Mouse (Mus musculus) mesoderm, embryonic 11.5 days (tissue): ENCODE results near the gene BC030500.

Experiments
- DNase-seq: peaks from one replicate; pipeline ENCODE4 v3.0.0-alpha.2; 2012; ENCODE audit warnings: low read depth, low spot score

BC030500 gene

GRCm38 (mm10) chr8:58911677-58912076 is at the start of gene BC030500:
TSS of gene BC030500 (plus strand) at chr8:58911755.
- no peak for DNase-seq

- peak; percentile 18 for DNase-seq
These were observed 25.1 kb upstream of the BC030500 start for GRCm38 (mm10) chr8:58886405-58886804.

- DNase-seq: no peak
These were observed 21.0 kb upstream of the BC030500 start for GRCm38 (mm10) chr8:58890591-58890990.

- no peak for DNase-seq
These were observed 15.6 kb upstream of the BC030500 start for GRCm38 (mm10) chr8:58895960-58896359.

- DNase-seq: no peak
These were observed 7.1 kb upstream of the BC030500 start for GRCm38 (mm10) chr8:58904465-58904864.

- DNase-seq: peak; percentile 56
These were observed 763 bp downstream of the BC030500 start, which contains the start of gene Galntl6 for GRCm38 (mm10) chr8:58912196-58912839. TSS of gene Galntl6 (minus strand) at chr8:58912640.

- DNase-seq: peak; percentile 33
These were observed 1.5 kb downstream of the BC030500 start for GRCm38 (mm10) chr8:58912840-58913639.

GRCm38 (mm10) chr8:58913640-58913968 is 2.0 kb downstream of the BC030500 start:
- DNase-seq: no peak

GRCm38 (mm10) chr8:58915142-58915541 is 3.6 kb downstream of the BC030500 start:
- no peak for DNase-seq

GRCm38 (mm10) chr8:58931066-58931465 is 19.5 kb downstream of the BC030500 start:
- no peak for DNase-seq

- no peak for DNase-seq
These were observed 32.2 kb downstream of the BC030500 start for GRCm38 (mm10) chr8:58943773-58944172.

- no peak for DNase-seq
These were observed 45.7 kb downstream of the BC030500 start for GRCm38 (mm10) chr8:58957195-58957739.
